In genomic region chr17:4907841-4908571, GRCm38 (mm10) we compare ENCODE assay signal across 7 mouse cellular contexts.
A peak's percentile ranks its signal among the peaks of the same experiment; 100 is the strongest.
DNase-seq lines count a peak whose midpoint lies in the region; ATAC-seq and TF ChIP-seq lines count a peak whose summit lies in the region.

No protein-coding gene starts in this region.

- under 1% methylated on average over 63 of the region's 85 CpGs for WGBS in embryonic facial prominence, embryonic 11.5 days
- WGBS in kidney, adult 2 months = under 1% methylated on average over 84 of the region's 85 CpGs
- WGBS in limb, embryonic 12.5 days = under 1% methylated on average over 85 of the region's 85 CpGs
- WGBS in midbrain, embryonic 15.5 days = under 1% methylated on average over 79 of the region's 85 CpGs
- WGBS in spleen, adult 2 months = under 1% methylated on average over 82 of the region's 85 CpGs

- no peak for TF ChIP-seq CTCF in kidney, adult 2 months (conservative IDR thresholded peaks at IDR 0.05; ENCODE audit: insufficient read depth, insufficient read length, low read depth, low read length)
- TF ChIP-seq CTCF in spleen, adult 2 months (IDR thresholded peaks at IDR 0.05; ENCODE audit: extremely low read depth, insufficient read depth, insufficient read length, insufficient replicate concordance) = no peak

- TF ChIP-seq POLR2A in kidney, adult 2 months (IDR thresholded peaks at IDR 0.05; ENCODE audit: low read depth, low read length) = peak; percentile 35
- TF ChIP-seq POLR2A in spleen, adult 2 months (IDR thresholded peaks at IDR 0.05; ENCODE audit: low read depth, low read length) = peak; percentile 8

- no peaks in the 10 kb centered on the region for H3K36me3 ChIP-seq in embryonic facial prominence, embryonic 11.5 days (replicated peaks; ENCODE audit: control insufficient read depth, insufficient read depth, low read depth, low read length)
- no peaks in the 10 kb centered on the region for H3K36me3 ChIP-seq in kidney, adult 2 months (ENCODE audit: control insufficient read depth, insufficient read depth, low read length)
- no peaks in the 10 kb centered on the region for H3K36me3 ChIP-seq in limb, embryonic 12.5 days
- H3K36me3 ChIP-seq in midbrain, embryonic 15.5 days (replicated peaks) = no peaks in the 10 kb centered on the region
- H3K36me3 ChIP-seq in spleen, adult 2 months (ENCODE audit: control insufficient read depth, insufficient read depth, low read length) = no peaks in the 10 kb centered on the region

- ATAC-seq in embryonic facial prominence, embryonic 11.5 days (replicated peaks; ENCODE audit: insufficient number of reproducible peaks, low FRiP score, low TSS enrichment, low read depth) = peak; percentile 95
- ATAC-seq in limb, embryonic 12.5 days (ENCODE audit: insufficient number of reproducible peaks, insufficient read depth, low FRiP score, low TSS enrichment, low read depth) = peak; percentile 95
- peak; percentile 95 for ATAC-seq in midbrain, embryonic 15.5 days (replicated peaks)

- DNase-seq in adrenal gland, postnatal 14 days = peak; percentile 98
- peak; percentile 93 for DNase-seq in embryonic facial prominence, embryonic 11.5 days (ENCODE audit: low spot score)
- peak; percentile 94 to 95 for DNase-seq in heart, adult 18-20 months
- DNase-seq in kidney, adult 2 months = peak; percentile 96
- peak; percentile 59 to 82 for DNase-seq in spleen, adult 2 months (ENCODE audit: low read depth in 1 of 2, low spot score in 2 of 2)

- peak overlapping the region; percentile 42 for H3K4me3 ChIP-seq in embryonic facial prominence, embryonic 11.5 days (ENCODE audit: low read depth, low read length)
- H3K4me3 ChIP-seq in kidney, adult 2 months (ENCODE audit: insufficient read depth, low read depth, low read length) = peak overlapping the region; percentile 63
- peak overlapping the region; percentile 51 for H3K4me3 ChIP-seq in limb, embryonic 12.5 days (replicated peaks)
- H3K4me3 ChIP-seq in midbrain, embryonic 15.5 days = peak overlapping the region; percentile 59
- peak overlapping the region; percentile 67 for H3K4me3 ChIP-seq in spleen, adult 2 months (ENCODE audit: extremely low read depth, insufficient read depth, insufficient read length)

- H3K9ac ChIP-seq in embryonic facial prominence, embryonic 11.5 days (replicated peaks; ENCODE audit: low read length) = peak overlapping the region; percentile 72
- peak overlapping the region; percentile 81 for H3K9ac ChIP-seq in limb, embryonic 12.5 days (replicated peaks)
- peak overlapping the region; percentile 72 for H3K9ac ChIP-seq in midbrain, embryonic 15.5 days

- H3K27ac ChIP-seq in embryonic facial prominence, embryonic 11.5 days (replicated peaks; ENCODE audit: low read depth, low read length) = peak overlapping the region; percentile 98
- H3K27ac ChIP-seq in kidney, adult 2 months (ENCODE audit: insufficient read depth, low read depth, low read length) = peak overlapping the region; percentile 91
- peak overlapping the region; percentile 98 for H3K27ac ChIP-seq in limb, embryonic 12.5 days
- H3K27ac ChIP-seq in midbrain, embryonic 15.5 days = peak overlapping the region; percentile 98
- H3K27ac ChIP-seq in spleen, adult 2 months (ENCODE audit: insufficient read depth, low read length) = peak overlapping the region; percentile 46

- H3K4me1 ChIP-seq in embryonic facial prominence, embryonic 11.5 days (ENCODE audit: control insufficient read depth, insufficient read depth, low read length) = no peaks in the 10 kb centered on the region
- H3K4me1 ChIP-seq in kidney, adult 2 months (ENCODE audit: control insufficient read depth, insufficient read depth, low read length) = no peaks in the 10 kb centered on the region
- no peaks in the 10 kb centered on the region for H3K4me1 ChIP-seq in limb, embryonic 12.5 days (replicated peaks)
- H3K4me1 ChIP-seq in midbrain, embryonic 15.5 days = peaks cover 15% of the 10 kb centered on the region
- H3K4me1 ChIP-seq in spleen, adult 2 months (ENCODE audit: control insufficient read depth, insufficient read depth, insufficient read length) = no peaks in the 10 kb centered on the region; the same call in 1 of the 2 replicates

- no peaks in the 10 kb centered on the region for H3K27me3 ChIP-seq in embryonic facial prominence, embryonic 11.5 days (ENCODE audit: control insufficient read depth, insufficient read depth, low read length)
- H3K27me3 ChIP-seq in kidney, adult 2 months (replicated peaks; ENCODE audit: control insufficient read depth, insufficient read depth, low read length) = no peaks in the 10 kb centered on the region
- H3K27me3 ChIP-seq in limb, embryonic 12.5 days = no peaks in the 10 kb centered on the region
- H3K27me3 ChIP-seq in midbrain, embryonic 15.5 days (replicated peaks) = no peaks in the 10 kb centered on the region
- no peaks in the 10 kb centered on the region for H3K27me3 ChIP-seq in spleen, adult 2 months (ENCODE audit: control insufficient read depth, insufficient read depth, low read length)

- H3K9me3 ChIP-seq in embryonic facial prominence, embryonic 11.5 days (replicated peaks; ENCODE audit: control insufficient read depth, low read length) = no peaks in the 10 kb centered on the region
- H3K9me3 ChIP-seq in limb, embryonic 12.5 days = no peaks in the 10 kb centered on the region
- H3K9me3 ChIP-seq in midbrain, embryonic 15.5 days = no peaks in the 10 kb centered on the region

- peak overlapping the region; percentile 63 for H3K4me2 ChIP-seq in embryonic facial prominence, embryonic 11.5 days (ENCODE audit: low read depth, low read length)
- H3K4me2 ChIP-seq in limb, embryonic 12.5 days = peak overlapping the region; percentile 67
- H3K4me2 ChIP-seq in midbrain, embryonic 15.5 days = peak overlapping the region; percentile 78

Comparison
In these comparisons a context has a peak if more than half of its experiments do, and no peak if none do; other contexts are left out.
1. Peak in every context shown above with its lines: DNase-seq, ATAC-seq, H3K4me3 ChIP-seq and H3K27ac ChIP-seq.
2. H3K27ac ChIP-seq: peak in every context shown above with its lines; median percentile 98 in embryonic facial prominence, embryonic 11.5 days; 98 in limb, embryonic 12.5 days; 98 in midbrain, embryonic 15.5 days; 91 in kidney, adult 2 months; 46 in spleen, adult 2 months.